Mouse (Mus musculus) spleen, embryonic (tissue): Measurements from ENCODE around the gene BC048403.

Source experiments
- CTCF ChIA-PET: fragments of 350-600 bp; sonication (Branson Sonifier 250); formaldehyde crosslinking; loops from one replicate; lab custom pipeline; 2022; lab: Charles Lee

Gene BC048403

DNA sequence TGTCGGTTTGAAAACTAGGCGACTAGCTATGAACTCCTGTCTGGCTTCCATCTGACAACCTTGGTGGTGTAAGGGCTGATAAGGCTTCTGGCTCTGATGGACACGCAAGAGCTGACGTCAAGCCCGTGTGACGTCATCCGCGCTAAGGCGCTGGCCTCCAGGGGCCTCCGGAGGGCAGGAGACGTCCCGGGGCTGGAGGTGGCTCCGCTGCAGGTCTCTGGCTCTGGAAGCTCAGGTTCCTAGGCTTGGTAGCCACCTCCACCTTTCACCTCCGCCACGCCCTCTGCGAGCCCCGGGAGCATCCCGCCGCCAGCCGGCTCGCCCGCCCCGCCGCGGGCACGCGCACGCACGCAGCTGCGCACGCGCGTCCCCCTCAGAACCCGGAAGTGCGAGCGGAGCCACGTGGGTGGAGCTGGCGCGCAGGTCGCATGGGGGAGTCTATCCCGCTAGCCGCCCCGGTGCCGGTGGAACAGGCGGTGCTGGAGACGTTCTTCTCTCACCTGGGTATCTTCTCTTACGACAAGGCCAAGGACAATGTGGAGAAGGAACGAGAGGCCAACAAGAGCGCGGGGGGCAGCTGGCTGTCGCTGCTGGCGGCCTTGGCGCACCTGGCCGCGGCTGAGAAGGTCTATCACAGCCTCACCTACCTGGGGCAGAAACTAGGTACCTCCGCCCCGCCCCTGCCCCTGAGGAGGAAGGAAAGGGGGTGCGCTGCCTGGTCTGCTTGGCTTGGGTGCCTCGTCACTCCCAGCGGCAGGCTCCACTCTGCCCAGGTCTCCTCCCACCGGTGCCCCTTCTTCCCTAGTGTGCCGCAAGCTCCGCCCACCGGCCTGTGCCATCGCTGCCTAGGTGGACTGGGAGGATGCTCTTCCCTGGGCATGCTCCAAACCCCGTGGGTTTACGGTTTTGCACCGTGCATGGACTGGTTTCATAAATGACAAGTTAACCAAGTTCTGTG is at the start of gene BC048403:
Gene BC048403, plus strand, starts transcription at position 390 of the 958 bp plus-strand sequence.
- CTCF ChIA-PET = no interaction called here

DNA sequence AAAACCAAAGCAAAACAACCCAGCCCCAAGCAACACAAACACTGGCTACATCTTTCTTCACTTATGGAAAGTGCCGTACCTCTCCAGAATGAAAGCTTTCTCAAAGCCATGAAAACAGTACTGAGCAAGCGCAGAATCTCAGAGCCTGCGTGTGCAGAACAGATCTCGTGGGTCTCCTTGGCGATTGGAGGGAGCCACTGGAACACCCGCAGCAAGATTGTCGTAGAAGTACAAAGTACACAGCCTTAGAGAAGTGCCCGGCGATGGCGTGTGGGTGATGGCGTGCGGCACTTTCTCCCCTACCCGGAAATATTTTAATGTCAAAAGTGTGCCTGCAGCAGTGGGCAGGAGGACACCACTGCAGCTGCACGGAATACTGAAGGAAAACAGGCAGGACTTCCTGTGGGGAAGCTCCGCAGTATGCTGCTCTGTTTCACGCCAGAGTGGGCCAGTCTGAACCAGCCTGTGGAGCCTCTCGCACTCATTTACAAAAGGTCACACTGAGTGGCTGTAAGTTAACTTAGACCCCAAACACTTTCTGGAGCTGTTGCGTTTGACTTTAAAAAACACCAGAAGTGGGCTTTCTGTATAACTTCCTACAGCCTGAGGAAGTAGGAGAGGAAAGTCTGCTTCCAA is 46.7 kb upstream of the BC048403 start:
- CTCF ChIA-PET = no interaction called here

DNA sequence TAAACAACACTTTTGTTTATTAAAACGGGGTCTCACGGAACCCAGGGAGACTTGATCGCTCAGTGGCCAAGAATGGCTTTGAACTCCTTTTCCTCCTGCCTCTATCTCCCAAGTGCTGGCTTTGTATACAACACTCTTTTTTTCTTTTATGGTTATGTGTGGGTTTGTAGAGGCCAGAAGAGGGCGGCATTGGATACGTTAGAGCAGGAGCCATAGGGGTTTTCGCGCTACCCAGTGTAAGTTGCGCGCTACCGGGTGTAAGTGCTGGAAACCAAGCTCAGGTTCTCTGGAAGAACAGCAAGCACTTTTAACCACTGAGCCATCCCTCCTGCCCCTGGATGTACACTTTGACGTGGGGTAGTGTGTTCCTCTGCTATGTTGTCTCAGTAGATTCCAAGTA is 45.2 kb upstream of the BC048403 start:
- CTCF ChIA-PET = no interaction called here

- CTCF ChIA-PET = interaction anchor here (0.8 kb wide), 1 partner anchor 30 kb away, joined by 3 read pairs; no protein-coding TSS in a partner anchor
These were observed 38.2 kb upstream of the BC048403 start for GRCm38 (mm10) chr10:121701296-121702248.

DNA sequence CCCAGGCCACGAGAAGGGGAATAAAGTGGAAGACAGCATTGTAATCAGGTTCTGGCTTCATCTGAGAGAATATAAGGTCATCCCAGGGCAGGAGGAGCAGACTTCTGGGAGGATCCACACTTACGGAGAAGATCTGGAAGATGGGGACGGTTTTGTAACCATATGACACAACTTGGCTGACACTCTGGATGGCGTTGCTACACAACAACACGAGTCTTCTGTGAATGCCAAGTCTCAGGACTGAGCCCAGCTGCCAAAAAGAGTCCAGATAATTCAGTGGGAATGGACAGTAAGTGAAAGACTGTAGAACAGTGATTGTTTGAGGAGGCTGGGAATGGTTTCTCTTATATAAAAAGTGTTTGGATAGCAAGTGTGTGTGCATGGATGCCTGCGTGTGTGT is 36.1 kb upstream of the BC048403 start:
- CTCF ChIA-PET = no interaction called here

DNA sequence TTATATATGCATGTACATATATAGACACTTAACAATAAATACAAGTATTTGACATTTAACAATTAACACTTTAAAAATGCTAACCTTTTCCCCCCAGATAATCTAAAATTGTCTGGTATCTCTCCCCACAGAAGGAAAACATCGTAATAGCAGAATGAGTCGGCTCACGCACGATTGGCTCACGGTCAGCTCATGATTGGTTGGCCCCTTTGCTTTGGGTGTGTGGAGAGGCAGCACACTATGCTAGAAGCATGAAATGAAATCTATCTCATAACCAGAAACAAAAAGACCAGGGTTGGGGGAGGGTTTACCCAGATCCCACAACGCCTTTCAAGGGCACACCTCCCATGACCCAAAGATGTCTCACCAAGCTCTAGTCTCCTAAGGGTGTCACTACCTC is 34.9 kb upstream of the BC048403 start:
- CTCF ChIA-PET = interaction anchor here (0.7 kb wide), 1 partner anchor 1806 kb away, joined by 3 read pairs; no protein-coding TSS in a partner anchor

GRCm38 (mm10) chr10:121705399-121706163 is 34.2 kb upstream of the BC048403 start:
- CTCF ChIA-PET = interaction anchor here (0.7 kb wide), 1 partner anchor 1806 kb away, joined by 3 read pairs; no protein-coding TSS in a partner anchor

DNA sequence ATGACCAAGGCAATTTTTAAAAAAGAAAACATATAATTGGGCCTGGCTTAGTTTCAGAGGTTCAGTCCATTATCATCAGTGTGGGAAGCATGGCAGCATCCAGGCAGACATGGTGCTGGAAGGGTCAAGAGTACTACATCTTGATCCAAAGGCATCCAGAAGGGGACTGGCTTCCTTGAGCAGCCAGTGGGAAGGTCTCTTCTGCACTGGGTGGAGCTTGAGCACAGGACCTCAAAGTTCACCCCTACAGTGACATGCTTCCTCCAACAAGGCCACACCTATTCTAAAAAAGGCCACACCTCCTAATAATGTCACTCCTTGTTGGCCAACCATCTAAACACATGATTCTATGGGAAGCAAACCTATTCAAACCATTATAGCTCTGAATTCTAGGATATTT is 22.9 kb upstream of the BC048403 start:
- CTCF ChIA-PET = interaction anchor here (0.6 kb wide), 1 partner anchor 54 kb away, joined by 3 read pairs; no protein-coding TSS in a partner anchor

GRCm38 (mm10) chr10:121718896-121719585 is 20.7 kb upstream of the BC048403 start:
- CTCF ChIA-PET = no interaction called here

- CTCF ChIA-PET = no interaction called here
These were observed 19.0 kb upstream of the BC048403 start for GRCm38 (mm10) chr10:121720701-121721100.

GRCm38 (mm10) chr10:121726505-121726904 is 13.2 kb upstream of the BC048403 start:
- CTCF ChIA-PET = no interaction called here

DNA sequence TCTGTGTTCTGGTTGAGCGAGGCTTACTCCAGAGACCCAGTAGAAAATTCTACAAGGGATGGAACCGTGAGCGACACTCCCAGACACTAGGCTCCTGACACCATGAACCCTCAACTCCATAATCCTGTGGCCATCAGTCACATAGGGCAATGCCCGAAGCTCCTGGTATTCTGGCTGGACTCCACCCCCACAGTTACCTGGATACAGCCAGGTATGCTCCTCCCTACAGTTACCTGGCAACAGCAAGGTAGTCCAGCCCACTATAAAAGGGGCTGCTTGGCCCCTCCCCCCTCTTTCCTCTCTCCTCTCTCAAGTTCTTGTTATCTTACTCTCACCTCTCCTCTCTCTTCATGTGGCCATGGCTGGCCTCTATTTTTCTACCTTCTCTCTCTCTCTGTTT is 12.6 kb upstream of the BC048403 start:
- CTCF ChIA-PET = no interaction called here

DNA sequence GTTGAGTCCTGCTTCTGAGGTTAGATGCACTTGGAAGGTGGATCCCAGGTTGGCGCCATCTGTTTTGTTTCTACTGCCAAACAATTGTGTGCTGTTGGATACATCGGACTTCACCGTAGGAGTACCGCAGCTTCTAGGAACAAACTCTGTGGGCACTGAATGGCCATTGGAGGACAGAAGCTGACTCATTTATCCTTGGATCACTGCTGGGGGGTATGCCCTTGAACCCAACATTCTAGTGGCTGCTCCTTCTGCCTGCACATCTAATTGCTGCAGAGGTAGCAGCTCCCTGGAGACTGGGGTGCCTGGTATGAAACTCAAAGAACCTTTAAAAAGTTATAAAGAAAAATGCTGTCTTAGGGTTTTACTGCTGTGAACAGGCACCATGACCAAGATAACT is 11.5 kb upstream of the BC048403 start:
- CTCF ChIA-PET = no interaction called here

GRCm38 (mm10) chr10:121731048-121731725 is 8.6 kb upstream of the BC048403 start:
- CTCF ChIA-PET = interaction anchor here (0.8 kb wide), 1 partner anchor 30 kb away, joined by 3 read pairs; no protein-coding TSS in a partner anchor

- CTCF ChIA-PET = no interaction called here
These were observed 7.2 kb upstream of the BC048403 start for GRCm38 (mm10) chr10:121732542-121732941.

GRCm38 (mm10) chr10:121737256-121737655 is 2.5 kb upstream of the BC048403 start:
- CTCF ChIA-PET = no interaction called here

DNA sequence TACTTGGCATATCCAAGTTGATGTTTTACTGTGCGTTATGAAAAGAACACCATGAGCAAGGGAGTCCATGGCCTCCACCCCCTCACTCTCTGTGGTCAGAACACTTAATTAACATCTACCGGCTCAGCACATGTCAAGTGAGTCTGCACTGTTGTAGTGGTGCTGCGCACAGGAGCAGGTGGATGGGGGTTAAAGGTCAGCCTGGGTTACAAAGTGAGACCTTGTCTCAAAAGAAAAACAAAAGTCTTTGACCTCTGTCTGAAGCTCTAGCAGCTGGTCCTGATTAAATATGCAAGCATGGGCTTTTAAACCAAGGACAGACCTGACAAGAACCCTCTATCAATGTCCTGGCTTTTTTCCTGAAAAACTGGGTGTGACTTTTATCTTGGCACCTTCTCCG is 2.6 kb downstream of the BC048403 start:
- CTCF ChIA-PET = no interaction called here

- CTCF ChIA-PET = no interaction called here
These were observed 10.4 kb downstream of the BC048403 start for GRCm38 (mm10) chr10:121750175-121750574.

- CTCF ChIA-PET = no interaction called here
These were observed 14.5 kb downstream of the BC048403 start for GRCm38 (mm10) chr10:121754237-121754636.
